Mouse (Mus musculus) intestine, postnatal 0 days (tissue): ENCODE data around the gene Dynlt1f. TPM values are rescaled to one million over a fixed set of nuclear protein-coding genes. Genes with fewer than 3 reads are reported as not detected.
"Not testable (repeated sequence)": the region's sequence is repeated elsewhere in the genome, so short reads cannot be mapped to it uniquely, and the experiment has no call there.

ENCODE experiments used
- ATAC-seq: fragments of 200-750 bp; cut with Nextera tagmentation; 2 replicates; pipeline ENCODE4 v1.8.0; 2017; ENCODE audit warnings: mild to moderate bottlenecking, moderate TSS enrichment, moderate library complexity
- H3K27ac ChIP-seq: fragments of 300-500 bp; sonication (generic); 2 replicates; pipeline ENCODE4 v1.5.1; 2014; ENCODE audit warnings: mild to moderate bottlenecking, low read depth, low read length, moderate library complexity
- H3K27me3 ChIP-seq: fragments of 300-500 bp; sonication (generic); replicated peaks from 2 replicates; pipeline ENCODE4 v1.6.1; 2014; ENCODE audit warnings: low read length, mixed read lengths; ENCODE audit not compliant: control insufficient read depth, insufficient read depth
- H3K36me3 ChIP-seq: fragments of 300-500 bp; sonication (generic); 2 replicates; pipeline ENCODE4 v1.6.1; 2014; ENCODE audit warnings: mild to moderate bottlenecking, moderate library complexity; ENCODE audit not compliant: control insufficient read depth, insufficient read depth
- H3K4me1 ChIP-seq: fragments of 300-500 bp; sonication (generic); replicated peaks from 2 replicates; pipeline ENCODE4 v1.6.1; 2014; ENCODE audit warnings: antibody characterized with exemption, low read length, mixed read lengths; ENCODE audit not compliant: control insufficient read depth, insufficient read depth
- H3K4me2 ChIP-seq: fragments of 300-500 bp; sonication (generic); replicated peaks from 2 replicates; pipeline ENCODE4 v1.6.1; 2014; ENCODE audit warnings: low read depth, mild to moderate bottlenecking, moderate library complexity
- H3K4me3 ChIP-seq: fragments of 300-500 bp; sonication (generic); 2 replicates; pipeline ENCODE4 v1.5.1; 2014; ENCODE audit warnings: low read depth, low read length
- H3K9ac ChIP-seq: fragments of 300-500 bp; sonication (generic); 2 replicates; pipeline ENCODE4 v1.6.1; 2014; ENCODE audit warnings: mild to moderate bottlenecking, low read depth, low read length
- H3K9me3 ChIP-seq: fragments of 300-500 bp; sonication (generic); 2 replicates; pipeline ENCODE4 v1.6.1; 2016; ENCODE audit warnings: mixed run types; ENCODE audit not compliant: control insufficient read depth
- WGBS: fragments of 180-500 bp; shearing (Covaris S2); extraction: QIAGEN DNeasy Blood & Tissue Kit; methylation state at CpG from one replicate; pipeline ENCODE4 v1.1.7; 2014; 5-methylcytosine and 5-hydroxymethylcytosine counted together
- polyA plus RNA-seq: library from polyadenylated mRNA; unstranded; fragments of >200 nt; fragmentation: Nextera tagmentation; extraction: Ambion mirVana; gene quantifications from 2 replicates; pipeline ENCODE4 v1.2.1, GENCODE M21; 2015

Dynlt1f gene
- polyA plus RNA-seq, 1 experiment from 2014 or later, result 234 TPM

DNA sequence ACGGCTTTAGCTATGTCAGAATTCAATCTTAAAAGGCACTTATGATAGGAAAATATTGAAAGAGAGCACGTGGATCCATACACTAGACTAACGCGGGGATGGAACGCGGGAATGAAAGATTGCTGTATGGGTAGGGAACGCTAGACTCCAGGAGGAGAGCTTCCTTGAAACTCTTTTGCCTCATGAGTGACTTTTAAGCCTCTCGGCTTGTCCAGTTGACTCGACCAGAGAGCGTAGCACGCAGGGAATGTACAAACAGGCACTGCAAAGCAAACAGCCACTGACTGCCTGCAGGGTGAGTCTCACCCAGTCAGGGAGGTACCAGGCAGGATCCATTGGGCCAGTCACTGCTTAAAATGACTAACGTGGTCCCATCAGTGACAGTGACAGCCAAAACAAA, 33.7 kb downstream of the Dynlt1f start:
- H3K36me3 ChIP-seq, H3K9me3 ChIP-seq, H3K4me3 ChIP-seq, H3K4me1 ChIP-seq, H3K4me2 ChIP-seq, H3K27me3 ChIP-seq, H3K27ac ChIP-seq, H3K9ac ChIP-seq, ATAC-seq: not testable (repeated sequence)
- WGBS, result 78% methylated on average over 11 of the region's 12 CpGs

DNA sequence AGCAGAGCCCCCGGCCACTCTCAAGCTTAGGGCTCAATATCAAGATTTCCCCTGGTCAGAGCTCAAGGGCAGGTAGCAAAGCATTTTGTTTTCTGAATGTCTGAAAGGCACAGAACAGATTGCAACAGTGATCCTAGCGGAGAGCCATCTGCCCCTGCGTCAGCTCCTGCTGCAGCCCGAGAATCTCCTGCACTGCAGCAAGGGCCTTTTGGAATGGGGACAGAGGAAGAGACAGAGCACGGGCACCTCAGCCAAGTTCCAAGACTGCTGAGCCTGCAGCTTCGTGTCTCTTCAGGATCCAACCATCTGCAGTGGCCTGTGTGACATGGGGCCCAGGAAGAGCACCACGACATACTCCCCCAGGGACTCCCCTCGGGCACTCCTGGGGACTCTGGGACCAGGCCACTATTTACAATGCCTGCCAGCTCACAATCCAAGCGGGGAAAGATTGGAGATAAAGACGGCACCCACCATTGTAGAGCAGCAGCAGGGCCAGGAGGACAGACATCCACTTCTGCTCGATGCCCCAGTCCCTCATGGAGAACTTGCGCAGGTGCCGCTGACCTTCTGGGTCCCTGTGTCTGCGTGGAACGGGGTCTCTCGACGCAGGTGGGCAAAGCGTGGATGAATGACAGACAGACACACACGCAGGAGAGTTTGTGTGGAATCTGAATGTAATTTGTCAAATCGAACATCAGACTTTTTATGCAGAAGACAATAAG, 34.8 kb downstream of the Dynlt1f start:
- WGBS, result 62% methylated on average over 17 of the region's 20 CpGs
- not testable (repeated sequence) for H3K4me1 ChIP-seq, H3K9me3 ChIP-seq, H3K36me3 ChIP-seq, H3K27me3 ChIP-seq, H3K4me3 ChIP-seq, ATAC-seq, H3K9ac ChIP-seq
- peak overlapping the region; percentile 35 for H3K4me2 ChIP-seq
- peak overlapping the region; percentile 62; the same call in 1 of the 2 replicates for H3K27ac ChIP-seq

DNA sequence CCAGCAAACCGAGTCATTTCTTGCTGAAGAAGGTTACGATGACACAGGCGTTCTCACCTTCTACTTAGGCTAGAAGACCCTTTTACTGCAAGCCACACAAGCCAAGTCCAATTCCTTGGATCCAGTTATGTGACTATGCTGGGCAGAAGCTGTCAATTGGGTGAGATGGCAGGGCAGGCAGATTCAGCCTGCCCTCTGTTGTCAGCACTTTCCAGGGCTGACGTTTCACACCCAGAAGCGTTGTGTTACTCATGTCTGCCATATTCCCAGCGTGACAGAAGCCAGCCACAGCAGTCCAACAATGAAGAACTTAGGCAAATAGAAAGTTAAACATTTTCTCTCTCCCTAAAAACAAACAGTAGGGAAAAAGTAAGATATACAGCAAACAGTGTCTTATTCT, 35.7 kb downstream of the Dynlt1f start:
- H3K27me3 ChIP-seq, H3K4me3 ChIP-seq, H3K9me3 ChIP-seq, H3K4me2 ChIP-seq, H3K36me3 ChIP-seq, H3K27ac ChIP-seq, H3K9ac ChIP-seq, H3K4me1 ChIP-seq, ATAC-seq: not testable (repeated sequence)
- 57% methylated on average over 6 of the region's 6 CpGs for WGBS

DNA sequence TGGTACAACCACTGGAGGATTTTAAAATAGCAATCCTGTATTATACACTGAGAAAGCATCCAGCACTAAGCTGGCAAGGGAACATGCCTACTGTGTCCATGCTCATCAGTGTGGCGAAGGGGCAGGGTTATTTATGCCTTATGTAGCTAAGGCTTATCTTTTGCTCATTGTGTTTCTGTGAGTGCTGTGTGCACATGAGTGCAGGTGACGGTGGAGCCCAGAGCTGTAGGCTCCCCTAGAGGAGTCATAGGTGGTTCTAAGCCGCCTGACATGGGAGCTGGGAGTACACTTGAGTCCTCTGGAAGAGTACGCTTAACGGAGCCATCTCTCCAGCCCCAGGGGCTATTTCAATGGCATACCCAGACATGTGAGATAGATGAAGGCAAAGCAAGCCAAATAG, 36.4 kb downstream of the Dynlt1f start:
- WGBS, result 75% methylated on average over 5 of the region's 5 CpGs
- not testable (repeated sequence) for H3K4me3 ChIP-seq, H3K27ac ChIP-seq, H3K9me3 ChIP-seq, H3K4me1 ChIP-seq, H3K4me2 ChIP-seq, H3K9ac ChIP-seq, H3K27me3 ChIP-seq, H3K36me3 ChIP-seq, ATAC-seq

DNA sequence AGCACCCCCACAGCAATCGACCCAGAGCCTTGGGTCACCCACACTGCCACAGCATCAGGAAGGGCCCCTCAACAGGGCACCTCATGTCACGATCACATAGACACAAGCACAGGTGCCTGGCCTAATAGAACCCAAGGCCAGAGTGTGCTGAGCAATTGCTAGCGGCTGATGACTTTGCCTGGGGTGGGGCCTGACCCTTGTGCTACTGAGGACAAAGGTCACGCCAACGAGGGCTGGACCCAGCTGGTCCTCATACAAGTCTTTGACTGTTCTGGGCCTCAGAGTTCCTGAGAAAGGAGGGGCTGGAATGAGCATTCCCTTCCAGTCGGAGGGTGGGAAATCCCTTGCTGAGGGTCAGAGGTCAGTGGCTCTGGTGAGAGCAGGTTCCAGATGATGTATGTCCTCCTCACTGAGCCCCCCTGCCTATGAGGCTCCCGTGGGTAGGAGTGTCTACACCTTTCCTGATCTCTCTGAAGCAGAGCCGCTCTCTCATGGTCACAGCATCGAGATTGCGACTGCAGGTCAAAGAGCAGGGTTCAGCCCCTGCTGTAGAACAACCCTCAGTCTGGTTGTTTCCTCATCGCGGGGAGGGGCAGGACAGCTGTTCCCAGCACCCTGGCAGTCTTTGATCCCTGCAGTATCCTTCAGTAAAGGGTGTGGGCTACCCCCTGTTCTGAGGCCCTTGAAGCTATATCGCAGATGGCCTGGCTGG, 37.9 kb downstream of the Dynlt1f start:
- H3K4me1 ChIP-seq, H3K27me3 ChIP-seq, H3K9me3 ChIP-seq, H3K9ac ChIP-seq, H3K4me3 ChIP-seq, H3K4me2 ChIP-seq, H3K36me3 ChIP-seq: not testable (repeated sequence)
- ATAC-seq, result peak; percentile 90
- peak overlapping the region; percentile 50 for H3K27ac ChIP-seq
- WGBS, result 19% methylated on average over 6 of the region's 13 CpGs

DNA sequence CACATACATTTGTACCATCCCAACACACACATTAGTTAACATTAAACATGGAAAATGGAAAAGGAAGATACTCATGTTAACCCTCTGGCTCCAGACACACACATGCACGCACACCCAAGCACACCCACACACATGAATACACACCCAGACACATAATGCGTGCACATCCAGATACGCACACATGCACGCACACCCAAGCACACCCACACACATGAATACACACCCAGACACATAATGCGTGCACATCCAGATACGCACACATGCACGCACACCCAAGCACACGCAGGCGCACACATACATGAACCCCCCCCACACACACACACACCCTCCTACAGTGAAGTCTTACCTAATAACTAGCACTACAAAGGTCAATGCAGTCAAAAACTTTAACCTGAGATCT, 39.0 kb downstream of the Dynlt1f start:
- H3K9ac ChIP-seq, H3K27ac ChIP-seq, H3K4me1 ChIP-seq, ATAC-seq, H3K36me3 ChIP-seq, H3K4me3 ChIP-seq, H3K9me3 ChIP-seq, H3K27me3 ChIP-seq, H3K4me2 ChIP-seq: not testable (repeated sequence)
- WGBS, result 91% methylated on average over 9 of the region's 9 CpGs

DNA sequence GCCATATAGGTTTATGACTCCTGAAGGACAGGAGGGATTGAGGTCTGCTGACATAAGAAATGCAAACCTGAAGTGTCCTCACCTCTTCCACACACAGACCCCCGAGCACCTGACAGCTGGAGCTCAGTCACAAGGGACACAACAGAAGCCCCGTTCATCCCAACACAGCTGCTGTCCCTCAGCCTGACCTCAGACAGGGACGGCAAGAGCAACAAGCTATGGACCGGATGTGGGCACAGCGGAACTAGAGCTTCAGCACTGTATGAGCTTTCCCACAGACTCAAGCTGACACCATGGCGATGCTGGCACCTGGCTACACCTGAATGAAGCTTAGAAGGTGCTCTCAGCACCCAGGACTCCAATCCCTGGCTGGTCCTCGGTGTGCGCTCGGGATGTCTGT, 41.4 kb downstream of the Dynlt1f start:
- not testable (repeated sequence) for ATAC-seq, H3K9me3 ChIP-seq, H3K36me3 ChIP-seq, H3K4me3 ChIP-seq, H3K9ac ChIP-seq, H3K27me3 ChIP-seq, H3K4me1 ChIP-seq, H3K4me2 ChIP-seq, H3K27ac ChIP-seq
- 75% methylated on average over 3 of the region's 9 CpGs for WGBS

DNA sequence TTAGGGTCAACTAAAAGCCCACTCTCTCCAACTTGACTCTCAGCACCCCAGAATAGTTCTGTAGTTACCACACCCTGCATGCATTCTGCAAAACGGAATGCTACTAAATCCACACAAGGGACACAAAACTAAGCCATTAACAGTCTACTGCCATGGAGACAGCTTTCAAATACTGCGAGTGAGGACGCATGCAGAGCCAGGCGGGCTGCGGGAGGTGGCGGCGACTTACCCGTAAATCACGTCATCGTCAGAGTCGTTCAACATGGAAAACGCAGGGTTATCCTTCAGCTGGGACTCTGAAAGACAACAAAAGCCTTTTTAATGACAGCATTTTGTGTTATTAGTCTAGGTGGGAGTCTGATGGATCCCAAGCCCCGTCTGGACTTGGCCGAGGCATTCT, 42.2 kb downstream of the Dynlt1f start:
- not testable (repeated sequence) for H3K36me3 ChIP-seq, H3K27me3 ChIP-seq, H3K4me2 ChIP-seq, H3K27ac ChIP-seq, H3K4me1 ChIP-seq, ATAC-seq, H3K9ac ChIP-seq, H3K9me3 ChIP-seq, H3K4me3 ChIP-seq
- WGBS, result 89% methylated on average over 11 of the region's 14 CpGs

DNA sequence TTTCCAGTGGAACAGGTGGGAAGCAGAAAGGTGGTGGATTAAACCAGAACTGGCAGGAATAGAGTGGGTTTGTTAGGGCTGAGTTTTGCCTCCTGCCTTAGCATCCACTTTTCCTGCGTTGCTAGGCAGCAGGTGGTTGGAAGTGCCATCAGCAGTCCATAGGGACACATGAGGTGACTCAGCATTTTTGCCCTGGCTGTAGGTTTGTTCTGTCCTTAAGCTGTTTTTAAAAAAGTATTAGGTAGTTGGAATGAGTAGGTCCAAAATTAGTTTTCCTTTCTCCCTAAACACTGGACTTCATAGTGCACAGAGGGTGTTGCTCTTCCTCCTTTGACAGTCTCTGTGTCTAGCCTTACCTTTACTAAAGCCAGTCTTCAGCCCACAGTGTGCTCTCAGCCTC, 50.4 kb downstream of the Dynlt1f start:
- H3K4me2 ChIP-seq, H3K27ac ChIP-seq, H3K9me3 ChIP-seq, ATAC-seq, H3K9ac ChIP-seq, H3K4me1 ChIP-seq, H3K4me3 ChIP-seq, H3K27me3 ChIP-seq, H3K36me3 ChIP-seq: not testable (repeated sequence)
- 57% methylated on average over 1 of the region's 1 CpGs for WGBS
